Mouse (Mus musculus) kidney, postnatal 25 days (tissue): ENCODE measurements around the gene Acin1.
A peak's percentile ranks its signal among the peaks of the same experiment; 100 is the strongest.

Experiments used
- DNase-seq, 2 experiments: peaks; one replicate each; pipeline ENCODE4 v3.0.0; 2021; ENCODE audit warnings: mixed read lengths in 2 of 2

The Acin1 gene

GRCm38 (mm10) chr14:54686522-54687143, at the start of gene Acin1:
Gene Acin1 (minus strand): TSS chr14:54686931.
- DNase-seq, result peak; percentile 100

GRCm38 (mm10) chr14:54735221-54735620, 48.5 kb upstream of the Acin1 start:
- no peak for DNase-seq

- no peak for DNase-seq
Observed at GRCm38 (mm10) chr14:54734004-54734403, 47.3 kb upstream of the Acin1 start.

- no peak for DNase-seq
Observed at GRCm38 (mm10) chr14:54732206-54732605, 45.5 kb upstream of the Acin1 start.

- no peak for DNase-seq
Observed at GRCm38 (mm10) chr14:54730305-54730704, 43.6 kb upstream of the Acin1 start.

GRCm38 (mm10) chr14:54728823-54729653, 42.3 kb upstream of the Acin1 start:
- no peak for DNase-seq

GRCm38 (mm10) chr14:54727565-54727964, 40.8 kb upstream of the Acin1 start:
- DNase-seq, result no peak

GRCm38 (mm10) chr14:54724049-54724448, 37.3 kb upstream of the Acin1 start:
- DNase-seq, result no peak

- DNase-seq, result no peak
Observed at GRCm38 (mm10) chr14:54721711-54722110, 35.0 kb upstream of the Acin1 start.

- DNase-seq, result peak in 1 of 2 experiments; percentile 50
Observed at GRCm38 (mm10) chr14:54720654-54721350, 34.1 kb upstream of the Acin1 start.

GRCm38 (mm10) chr14:54720041-54720440, 33.3 kb upstream of the Acin1 start:
- no peak for DNase-seq

GRCm38 (mm10) chr14:54715402-54715801, 28.7 kb upstream of the Acin1 start:
- no peak for DNase-seq

- peak; percentile 32 to 68 for DNase-seq
Observed at GRCm38 (mm10) chr14:54714617-54715081, 27.9 kb upstream of the Acin1 start.

GRCm38 (mm10) chr14:54714121-54714520, 27.4 kb upstream of the Acin1 start:
- peak; percentile 61 to 75 for DNase-seq

GRCm38 (mm10) chr14:54712861-54713260, 26.1 kb upstream of the Acin1 start:
- peak; percentile 53 to 67 for DNase-seq

- no peak for DNase-seq
Observed at GRCm38 (mm10) chr14:54712074-54712473, 25.3 kb upstream of the Acin1 start, which contains the start of gene Cebpe. Gene Cebpe (minus strand): TSS chr14:54712174.

- no peak for DNase-seq
Observed at GRCm38 (mm10) chr14:54709054-54709453, 22.3 kb upstream of the Acin1 start.

GRCm38 (mm10) chr14:54706589-54707320, 20.0 kb upstream of the Acin1 start:
- DNase-seq, result no peak

- DNase-seq, result no peak
Observed at GRCm38 (mm10) chr14:54705844-54706243, 19.1 kb upstream of the Acin1 start.

- DNase-seq, result no peak
Observed at GRCm38 (mm10) chr14:54703207-54703606, 16.5 kb upstream of the Acin1 start.

- peak; percentile 79 to 85 for DNase-seq
Observed at GRCm38 (mm10) chr14:54701298-54701697, 14.6 kb upstream of the Acin1 start.

- DNase-seq, result no peak
Observed at GRCm38 (mm10) chr14:54699586-54699985, 12.9 kb upstream of the Acin1 start.

- no peak for DNase-seq
Observed at GRCm38 (mm10) chr14:54698733-54699132, 12.0 kb upstream of the Acin1 start, which contains the start of gene Gm29776. Gene Gm29776 (minus strand): TSS chr14:54698833.
